Mouse (Mus musculus): ENCODE results near the gene Tor3a.

DNA sequence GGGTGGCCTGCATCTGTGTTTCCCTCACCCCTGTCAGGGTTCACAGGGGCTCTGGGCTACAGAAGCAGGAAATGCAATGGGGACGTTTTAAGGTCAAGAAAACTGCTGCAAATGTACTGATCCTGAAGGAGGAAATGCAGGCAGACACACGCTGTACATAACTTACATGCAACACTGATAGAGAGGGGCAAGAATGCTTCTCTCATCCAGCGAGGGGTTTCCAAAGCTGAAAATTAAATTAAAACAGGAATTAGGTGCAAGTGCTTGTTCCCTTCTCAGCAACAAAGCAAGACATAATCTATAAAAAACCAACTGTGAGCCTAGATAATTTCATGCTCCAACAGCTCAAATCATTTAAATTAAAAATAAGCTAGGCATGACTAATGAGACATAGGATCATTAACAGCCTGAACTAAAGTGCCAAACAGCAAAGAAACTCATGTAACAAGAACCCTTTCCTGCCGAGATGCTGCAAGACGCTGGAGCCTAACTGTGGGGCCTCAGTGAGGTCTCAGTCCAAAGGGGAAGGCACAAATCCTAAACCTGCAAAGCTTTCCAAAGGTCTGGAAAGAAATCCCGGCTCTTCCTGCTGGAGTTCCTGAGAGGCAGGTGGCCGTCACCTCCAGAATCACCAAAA is 12.0 kb upstream of the Tor3a start:
- TF ChIP-seq CTCF (IDR thresholded peaks at IDR 0.05; ENCODE audit: extremely low read depth, insufficient read length, insufficient replicate concordance, low read depth, low read length) (no peak), POLR2A (IDR thresholded peaks at IDR 0.05; ENCODE audit: low read depth, low read length) (no peak)

All from small intestine, adult 2 months (tissue).